Mouse (Mus musculus) embryo, embryonic 10 days (tissue): ENCODE results near the gene Loxl3.
A peak's percentile ranks its signal among the peaks of the same experiment; 100 is the strongest.

ENCODE experiments used
- DNase-seq: peaks from one replicate; pipeline ENCODE4 v3.0.0-alpha.2; 2015; ENCODE audit warnings: low spot score

The Loxl3 gene

GRCm38 (mm10) chr6:83017190-83017589 is 16.8 kb upstream of the Loxl3 start:
- DNase-seq, result no peak

- no peak for DNase-seq
Observed at GRCm38 (mm10) chr6:83019044-83019443, 14.9 kb upstream of the Loxl3 start.

DNA sequence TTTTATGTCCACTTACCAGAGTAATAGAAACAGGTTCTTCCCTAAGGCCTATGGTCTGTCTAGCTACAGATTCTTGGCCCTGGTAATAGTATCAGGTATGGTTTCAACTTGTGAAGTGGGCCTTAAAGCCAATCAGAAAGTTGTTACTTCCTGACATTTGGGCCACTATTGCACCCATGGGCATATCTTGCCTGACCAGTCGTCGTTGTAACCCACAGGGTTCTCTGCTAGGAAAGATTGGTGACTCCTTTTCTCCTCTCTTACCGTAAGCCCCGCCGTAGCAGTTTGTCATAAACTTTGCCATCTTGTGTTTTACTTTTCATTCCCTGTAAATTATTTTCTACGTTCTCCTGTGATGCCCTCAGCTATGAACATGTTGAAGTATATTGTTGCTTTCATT is 13.9 kb upstream of the Loxl3 start:
- no peak for DNase-seq

DNA sequence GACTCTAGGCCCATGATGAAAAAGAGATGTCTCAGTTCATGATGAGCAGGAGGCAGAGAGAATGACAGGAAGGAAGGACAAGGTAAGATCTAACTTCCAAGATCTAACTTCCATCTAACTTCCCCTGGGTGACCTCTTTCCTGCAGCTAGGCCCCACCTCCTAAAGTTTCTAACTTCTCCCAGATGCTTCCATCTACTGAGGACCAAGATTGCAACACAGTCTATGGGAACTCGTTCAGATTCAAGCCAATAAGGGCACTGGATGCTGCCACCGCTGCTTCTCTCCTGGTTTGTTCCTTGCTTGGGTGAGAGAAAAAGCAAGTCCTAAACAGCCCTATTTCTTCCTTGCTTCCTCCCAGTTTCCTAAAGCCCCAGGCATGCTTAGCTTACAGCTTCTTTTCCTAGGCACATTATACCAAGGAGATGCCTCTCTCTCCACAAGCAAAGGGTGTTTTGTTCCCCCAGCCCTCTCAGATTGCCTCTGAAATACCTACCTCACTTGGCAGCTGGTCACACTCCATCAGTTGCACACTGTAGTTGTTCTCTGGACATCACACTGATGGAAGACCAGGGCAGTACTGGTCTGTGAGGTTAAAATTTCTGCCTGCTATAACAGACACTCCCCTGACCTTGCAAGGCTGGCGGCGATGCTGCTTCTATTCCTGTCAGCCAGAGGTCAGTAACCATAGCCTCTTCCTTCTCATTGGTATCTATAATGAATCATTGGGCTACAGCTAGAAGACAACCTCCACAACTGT is 13.0 kb upstream of the Loxl3 start:
- DNase-seq, result no peak

- DNase-seq, result no peak
Observed at GRCm38 (mm10) chr6:83023008-83023407, 11.0 kb upstream of the Loxl3 start.

- DNase-seq, result no peak
Observed at GRCm38 (mm10) chr6:83023786-83024185, 10.2 kb upstream of the Loxl3 start.

GRCm38 (mm10) chr6:83024421-83024820 is 9.6 kb upstream of the Loxl3 start:
- no peak for DNase-seq

GRCm38 (mm10) chr6:83025221-83025620 is 8.8 kb upstream of the Loxl3 start:
- no peak for DNase-seq

DNA sequence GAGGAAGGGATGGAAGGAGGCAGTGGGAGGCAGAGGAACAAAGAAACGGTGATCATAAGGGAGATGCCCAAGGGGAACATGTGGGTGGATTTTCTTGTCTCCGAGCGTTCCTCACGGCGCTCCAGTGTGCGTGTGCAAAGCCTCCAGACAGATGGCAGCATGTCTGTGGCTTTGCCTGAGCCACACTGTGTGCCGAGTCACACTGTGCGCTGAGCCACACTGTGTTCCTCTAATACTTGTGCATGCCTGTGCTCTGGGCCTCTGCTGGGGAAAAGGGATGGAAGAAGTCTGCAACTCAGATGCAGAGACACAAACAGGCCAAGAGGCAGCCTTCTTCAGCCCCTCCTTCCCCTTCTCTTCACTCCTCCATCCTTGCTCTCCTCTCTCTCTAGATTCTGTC is 6.7 kb upstream of the Loxl3 start:
- no peak for DNase-seq

- no peak for DNase-seq
Observed at GRCm38 (mm10) chr6:83027706-83028105, 6.3 kb upstream of the Loxl3 start.

DNA sequence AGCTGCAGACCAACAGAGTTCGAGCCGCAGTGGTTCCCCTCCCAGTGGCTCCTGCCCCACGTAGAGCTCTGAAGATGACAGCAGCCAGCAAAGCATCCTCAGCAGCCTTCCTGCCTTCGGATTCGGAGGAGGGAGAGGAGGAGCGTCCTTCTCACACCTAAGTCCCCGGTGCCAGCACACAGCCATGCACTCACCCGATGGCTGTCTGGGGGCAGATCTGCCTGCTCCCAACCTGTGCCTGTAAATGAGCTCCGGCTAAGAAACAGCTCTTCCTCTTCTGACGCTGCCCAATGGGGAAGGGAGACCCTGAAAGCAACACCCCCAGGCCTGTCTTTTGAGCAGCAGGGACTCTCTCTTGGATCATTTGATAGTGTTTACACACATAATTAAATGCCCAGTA is 4.2 kb upstream of the Loxl3 start:
- DNase-seq, result no peak

DNA sequence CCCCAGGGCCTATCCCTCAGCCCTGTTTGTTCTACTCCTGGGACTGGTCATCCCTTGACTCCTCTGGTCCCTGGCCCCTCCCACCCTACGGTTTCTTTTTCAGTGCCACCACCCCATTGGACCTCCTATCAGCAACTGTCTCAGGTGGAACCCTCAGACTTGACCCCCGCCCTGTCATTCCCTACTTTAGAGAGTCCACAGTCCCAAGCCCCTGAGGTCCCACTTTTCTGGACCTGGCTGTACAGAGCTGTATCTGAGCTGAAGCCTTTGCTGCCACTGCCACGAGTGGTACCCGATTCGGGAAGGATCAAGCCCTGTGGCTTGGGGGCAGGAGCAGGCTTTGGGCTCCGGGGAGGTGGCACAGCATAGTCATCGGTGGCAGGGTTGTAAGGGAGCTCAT is 2.9 kb upstream of the Loxl3 start:
- DNase-seq, result no peak

DNA sequence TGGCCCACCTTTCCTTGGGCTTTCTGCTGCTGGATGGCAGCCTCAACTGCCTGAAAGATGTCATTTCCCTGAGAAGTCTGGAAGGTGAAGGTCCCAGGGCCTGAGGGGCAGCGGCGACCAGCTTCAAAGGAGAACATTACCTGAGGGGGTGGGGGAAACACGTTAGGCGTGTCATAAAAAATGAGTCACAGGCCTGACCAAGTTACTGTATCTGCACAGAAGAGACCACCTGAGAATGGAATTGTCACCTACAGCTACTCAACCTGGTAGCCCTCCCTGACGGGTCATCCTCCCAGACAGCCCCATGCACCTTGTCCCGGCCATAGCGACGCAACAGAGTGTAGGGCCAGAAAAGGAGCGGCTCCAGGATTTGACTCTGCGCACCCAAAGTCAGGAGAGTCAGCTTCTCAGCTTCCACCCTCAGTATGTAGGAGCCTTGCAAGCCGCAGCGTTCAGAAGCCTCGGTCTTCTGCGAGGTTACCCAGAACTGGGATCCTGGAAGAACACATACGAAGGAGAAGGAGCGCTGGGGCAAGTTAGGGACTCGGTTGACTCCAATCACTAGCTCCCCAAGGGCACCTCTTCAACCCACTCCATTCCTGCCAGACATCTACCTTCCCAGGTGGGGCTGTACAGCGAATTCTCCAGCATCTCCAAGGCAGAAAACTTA is 1.9 kb upstream of the Loxl3 start:
- no peak for DNase-seq

GRCm38 (mm10) chr6:83032769-83033191 is 1.2 kb upstream of the Loxl3 start:
- peak; percentile 79 for DNase-seq

- DNase-seq, result no peak
Observed at GRCm38 (mm10) chr6:83034463-83035055, 586 bp downstream of the Loxl3 start.

DNA sequence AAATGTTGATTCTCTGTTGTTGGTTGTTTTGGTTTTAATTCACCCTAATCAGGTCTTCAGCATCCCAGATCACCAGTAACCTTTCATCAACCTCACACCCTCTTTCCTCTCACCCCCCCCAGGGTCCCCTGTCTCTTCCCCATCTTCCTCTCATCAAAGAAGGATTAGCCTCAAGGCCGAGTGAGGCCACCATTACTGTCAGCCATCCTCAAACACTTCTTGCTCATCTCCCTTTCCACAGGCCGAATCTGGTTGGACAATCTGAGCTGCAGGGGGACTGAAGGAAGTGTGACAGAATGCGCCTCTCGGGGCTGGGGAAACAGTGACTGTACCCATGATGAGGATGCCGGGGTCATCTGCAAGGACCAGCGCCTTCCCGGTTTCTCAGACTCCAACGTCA is 3.2 kb downstream of the Loxl3 start:
- DNase-seq, result no peak

- peak; percentile 93 for DNase-seq
Observed at GRCm38 (mm10) chr6:83038496-83039012, 4.6 kb downstream of the Loxl3 start.

DNA sequence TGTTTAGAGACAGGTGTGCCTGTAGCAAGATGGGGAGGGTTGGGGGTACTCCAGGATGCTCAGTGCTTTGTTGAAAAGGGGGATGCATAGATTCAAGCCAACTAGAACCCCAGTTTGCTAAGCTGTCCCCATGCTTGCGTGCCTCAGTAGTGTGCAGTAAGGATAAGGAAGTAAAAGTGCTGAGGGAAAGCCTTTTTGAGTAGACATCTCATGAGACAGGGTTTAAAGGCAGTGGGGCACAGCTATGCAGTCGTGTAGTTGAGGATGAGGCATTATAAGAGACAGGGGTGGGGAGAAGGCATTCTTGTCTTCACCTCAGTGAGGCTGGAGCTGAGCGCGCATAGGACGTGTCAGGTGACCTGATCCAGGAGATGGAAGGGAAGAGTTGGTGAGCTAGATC is 6.6 kb downstream of the Loxl3 start:
- no peak for DNase-seq

DNA sequence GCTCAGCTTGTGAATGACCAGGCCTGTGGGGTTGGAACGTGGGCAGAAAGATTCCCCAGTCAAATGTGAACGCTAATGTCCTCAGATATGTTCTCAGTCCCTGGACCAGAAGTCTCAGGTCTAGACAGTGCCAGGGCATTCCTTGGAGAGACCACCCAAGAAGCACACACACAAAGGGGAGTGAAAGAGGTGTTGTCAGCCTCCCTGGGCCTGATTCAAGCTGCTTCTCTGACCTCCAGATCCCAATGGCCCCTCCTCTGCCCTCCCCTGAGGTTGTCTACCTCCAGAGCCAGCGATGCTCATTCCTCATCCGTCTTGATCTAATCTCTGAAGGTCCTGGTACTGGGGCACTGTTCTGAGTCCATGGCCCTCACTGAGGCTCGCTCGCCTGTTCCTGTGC is 9.6 kb downstream of the Loxl3 start:
- no peak for DNase-seq

DNA sequence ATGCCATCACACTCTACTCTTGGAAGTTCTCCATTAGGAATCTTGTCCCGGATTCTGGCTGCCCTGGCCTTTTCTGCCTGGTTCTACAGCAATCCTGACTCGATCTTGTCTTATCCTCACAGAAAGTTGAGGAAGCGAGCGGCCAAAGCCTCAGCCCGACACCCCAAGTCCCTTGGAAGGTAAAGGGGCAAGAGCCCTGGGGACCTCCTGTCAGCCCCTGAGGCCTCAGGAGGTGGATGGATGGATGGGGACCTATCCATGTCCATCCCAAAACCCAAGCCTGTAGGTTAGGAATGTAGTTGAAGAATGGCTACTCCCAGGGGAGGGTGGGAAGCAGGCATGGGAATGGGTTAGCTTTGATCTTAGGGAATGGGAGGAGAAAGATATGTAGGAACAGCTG is 10.0 kb downstream of the Loxl3 start:
- no peak for DNase-seq

GRCm38 (mm10) chr6:83044742-83045141 is 10.8 kb downstream of the Loxl3 start:
- no peak for DNase-seq

GRCm38 (mm10) chr6:83049367-83049766 is 15.4 kb downstream of the Loxl3 start:
- DNase-seq, result no peak
